Mouse (Mus musculus) telencephalon, adult 2 months (tissue): Measurements from ENCODE around the gene Ankrd17.
A peak's percentile ranks its signal among the peaks of the same experiment; 100 is the strongest.

Experiments
- DNase-seq: peaks from one replicate; pipeline ENCODE4 v3.0.0-alpha.2; 2011; ENCODE audit warnings: low read depth, low spot score

Gene Ankrd17

DNA sequence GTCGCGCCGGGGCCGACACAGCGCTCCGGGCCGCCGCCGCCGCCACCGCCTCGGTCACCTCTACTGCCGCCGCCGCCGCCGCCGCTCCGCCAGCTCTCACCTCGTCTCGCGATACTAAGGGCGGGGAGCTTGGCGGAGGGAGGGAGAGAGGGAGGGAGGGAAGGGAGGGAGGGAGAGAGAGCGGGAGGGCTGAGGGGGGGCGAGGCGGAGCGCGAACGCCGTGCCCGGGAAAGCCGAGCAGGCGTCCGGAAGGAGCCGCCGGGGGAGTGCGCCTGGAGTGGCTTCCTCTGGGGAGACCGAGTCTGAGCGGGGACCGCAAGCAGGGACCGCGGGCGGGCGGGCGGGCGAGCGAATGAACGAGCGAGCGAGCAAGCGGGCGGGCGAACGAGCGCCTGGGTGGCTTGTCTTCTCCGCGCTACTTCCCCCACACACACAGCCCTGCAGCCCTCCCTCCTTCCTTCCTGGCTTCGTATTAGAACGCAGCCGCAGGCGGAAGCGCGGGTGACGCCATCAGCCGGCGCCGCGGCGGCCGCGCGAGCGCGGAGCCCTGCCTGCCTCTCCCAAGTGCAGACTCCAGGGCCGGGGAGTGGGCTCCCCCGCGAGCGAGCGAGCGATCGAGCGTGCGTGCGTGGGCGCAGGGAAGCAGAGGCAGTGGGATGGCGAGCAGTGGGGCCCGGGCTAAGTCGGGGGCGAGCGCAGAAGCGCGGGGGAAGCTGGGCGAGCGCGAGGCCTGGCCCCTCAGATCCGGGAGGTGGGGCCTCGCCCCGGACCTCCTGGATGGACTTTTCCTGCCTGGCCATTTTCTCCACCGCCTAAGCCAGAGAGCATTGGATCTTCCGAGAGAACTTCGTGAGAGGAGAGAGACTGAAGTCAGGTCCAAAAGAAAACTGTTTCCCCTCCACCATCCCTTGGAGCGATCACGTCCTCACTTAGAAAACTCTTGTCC lies at the start of gene Ankrd17:
Gene Ankrd17, minus strand, starts transcription at position 457 of the 946 bp plus-strand sequence.
- peak; percentile 93 for DNase-seq

DNA sequence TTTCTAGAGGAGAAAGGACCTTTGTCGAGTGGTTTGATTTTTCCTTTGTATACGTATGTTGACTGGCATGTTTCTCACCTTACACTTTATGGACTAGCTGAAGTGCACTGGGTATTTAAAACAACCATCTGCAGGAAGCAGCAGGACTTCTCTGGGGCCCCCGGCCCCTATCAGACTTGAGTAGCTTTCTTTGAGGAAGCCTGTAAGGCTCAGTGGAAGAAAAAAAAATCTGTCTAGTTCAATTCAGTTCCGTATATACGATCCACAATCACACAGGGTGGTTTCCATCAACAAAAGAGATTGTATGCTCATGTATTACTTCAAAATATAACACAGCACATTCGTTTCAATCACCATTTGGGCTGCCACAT lies 48.5 kb upstream of the Ankrd17 start:
- DNase-seq, result no peak

DNA sequence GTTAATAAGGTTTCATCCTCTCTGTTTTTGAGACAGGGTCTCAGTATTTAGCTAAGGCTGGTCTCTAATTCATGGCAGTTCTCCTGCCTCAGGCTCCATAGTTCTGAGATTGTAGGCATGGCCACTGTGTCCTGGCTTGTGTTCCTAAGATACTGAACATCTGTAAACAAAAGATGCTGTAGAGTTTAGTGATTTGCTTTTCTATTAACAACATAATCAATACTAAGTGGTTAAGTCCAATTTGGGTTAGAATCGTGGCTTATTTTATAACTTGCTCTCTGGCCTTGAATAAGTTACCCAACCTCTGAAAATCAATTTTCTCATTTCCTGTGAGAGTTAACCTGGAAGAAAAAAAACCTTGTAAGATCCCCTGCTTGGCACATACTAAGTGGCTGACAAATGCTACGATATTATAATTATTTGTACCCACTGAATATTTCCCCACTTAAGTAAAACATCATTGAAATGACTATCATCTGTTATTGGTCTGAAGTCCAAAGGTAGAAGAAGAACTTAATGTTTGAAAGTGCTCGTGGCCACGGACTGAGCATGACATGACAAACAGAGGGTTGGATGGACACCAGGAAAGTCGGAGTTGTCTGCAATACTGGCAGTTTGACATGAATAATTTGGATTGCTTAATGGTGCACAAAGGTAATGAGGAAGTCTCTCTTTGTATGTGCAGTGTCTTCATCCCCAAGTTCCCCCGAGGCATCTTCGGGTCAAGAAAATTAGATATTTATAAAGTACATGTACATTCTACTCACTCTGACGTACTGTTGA lies 48.0 kb upstream of the Ankrd17 start:
- DNase-seq, result no peak

DNA sequence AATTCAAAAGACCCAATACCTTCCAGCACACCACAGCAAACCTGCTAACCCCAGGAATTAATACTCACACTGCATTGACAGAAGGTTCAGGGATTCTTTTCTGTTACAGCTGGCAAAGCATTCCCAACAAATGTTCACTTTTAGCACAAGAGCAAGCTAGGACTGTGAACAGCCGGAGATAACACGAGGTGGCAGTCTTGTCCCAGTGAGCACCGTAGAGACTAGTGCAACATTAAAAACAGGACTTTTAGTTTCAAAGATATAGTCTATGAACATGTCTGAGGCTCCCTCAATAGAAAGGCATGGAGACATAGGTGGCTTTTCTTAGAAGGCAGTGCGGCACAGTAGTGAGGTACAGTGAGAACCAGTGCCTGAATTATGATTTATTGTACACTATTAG lies 38.8 kb upstream of the Ankrd17 start:
- peak; percentile 42 for DNase-seq

DNA sequence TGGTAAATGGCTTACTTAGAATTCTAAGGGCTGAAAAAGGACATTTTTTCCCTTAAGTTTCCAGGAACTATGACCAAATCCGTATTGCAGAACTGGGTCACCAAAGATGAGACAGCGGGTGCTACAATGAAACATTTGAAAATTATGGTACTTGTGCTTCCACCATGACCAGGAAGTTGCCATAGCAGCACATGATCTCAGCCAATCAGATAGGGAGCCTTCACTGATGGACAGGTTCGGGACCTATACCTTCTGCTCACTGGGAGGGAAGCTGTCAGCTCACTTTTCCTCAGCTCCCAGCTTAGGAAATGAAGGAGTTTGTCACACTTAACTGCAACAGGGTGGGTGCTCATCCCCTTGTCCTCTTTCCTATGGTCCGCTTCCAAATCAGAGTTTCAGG lies 30.4 kb upstream of the Ankrd17 start:
- DNase-seq, result no peak

DNA sequence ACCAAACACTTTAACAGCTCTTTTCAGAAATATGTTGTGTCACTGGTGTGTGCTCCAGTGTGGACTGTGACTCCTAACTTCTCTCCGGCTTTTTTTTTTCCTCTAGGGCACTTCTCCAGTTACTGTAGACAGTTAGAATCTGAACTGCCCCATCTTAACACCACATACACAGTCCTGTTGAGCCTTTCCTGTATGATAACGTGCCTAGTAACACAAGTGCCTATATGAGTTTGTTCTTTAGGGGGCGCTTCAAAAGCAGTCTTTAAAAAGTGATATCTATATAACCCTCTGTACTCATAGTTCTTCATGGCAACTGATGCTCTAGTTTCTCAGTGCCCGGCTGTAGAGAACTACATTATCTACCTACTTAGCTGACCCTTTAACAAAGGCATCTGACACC lies 27.9 kb upstream of the Ankrd17 start:
- DNase-seq, result no peak

DNA sequence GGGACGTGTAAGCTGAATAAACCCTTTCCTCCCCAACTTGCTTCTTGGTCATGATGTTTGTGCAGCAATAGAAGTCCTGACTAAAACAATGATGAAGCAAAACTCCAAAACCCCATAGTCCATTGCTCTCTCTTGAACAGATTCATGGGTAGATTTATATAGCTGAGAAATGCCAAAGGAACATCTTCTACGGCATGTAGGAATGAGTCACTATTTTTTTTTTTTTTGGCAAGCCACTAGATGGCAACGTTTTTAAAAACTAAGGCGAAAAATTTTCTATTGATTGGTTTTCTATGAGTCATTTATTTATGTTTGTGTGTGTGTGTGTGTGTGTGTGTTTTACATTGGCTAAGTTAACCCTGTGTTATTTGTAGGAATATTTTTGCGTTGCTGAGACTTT lies 27.4 kb upstream of the Ankrd17 start:
- no peak for DNase-seq

DNA sequence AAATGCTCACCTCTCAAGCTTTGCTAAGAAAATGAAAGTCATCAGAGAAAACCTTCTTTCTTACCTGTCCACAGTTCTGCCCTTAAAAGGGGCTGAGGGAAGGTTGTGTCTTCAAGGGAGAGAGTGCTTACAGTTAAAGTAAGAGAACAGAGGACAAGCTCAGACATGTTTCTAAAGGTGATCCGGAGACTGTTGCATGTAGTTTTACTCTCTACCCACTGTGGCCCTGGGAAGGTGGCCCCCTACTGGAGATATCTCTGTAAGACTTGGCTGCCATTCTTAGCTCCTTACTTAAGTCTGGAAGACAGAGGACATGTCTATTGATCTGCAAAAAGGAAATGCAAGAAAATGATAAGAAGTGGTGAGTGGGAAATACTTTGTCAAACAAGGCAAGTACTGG lies 16.7 kb upstream of the Ankrd17 start:
- DNase-seq, result no peak

DNA sequence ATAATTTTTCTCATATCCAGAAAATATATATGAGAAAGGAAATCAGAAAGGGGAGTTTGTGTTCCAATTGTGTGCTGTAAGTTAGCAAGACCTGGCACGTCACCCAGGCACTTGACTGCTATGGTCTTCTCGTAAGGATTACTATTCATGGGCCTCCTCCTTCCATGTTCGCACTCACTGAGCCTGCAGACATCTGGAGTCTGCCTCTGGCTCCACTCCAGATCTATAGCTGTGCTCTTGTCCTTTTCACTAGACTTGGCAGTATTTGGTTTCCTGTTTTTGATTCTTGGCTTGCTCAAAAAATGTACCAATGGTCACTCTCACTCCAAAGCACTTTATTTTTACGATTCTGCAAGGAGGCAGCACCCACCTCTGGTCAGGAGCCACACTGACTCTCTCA lies 15.1 kb upstream of the Ankrd17 start:
- DNase-seq, result no peak

DNA sequence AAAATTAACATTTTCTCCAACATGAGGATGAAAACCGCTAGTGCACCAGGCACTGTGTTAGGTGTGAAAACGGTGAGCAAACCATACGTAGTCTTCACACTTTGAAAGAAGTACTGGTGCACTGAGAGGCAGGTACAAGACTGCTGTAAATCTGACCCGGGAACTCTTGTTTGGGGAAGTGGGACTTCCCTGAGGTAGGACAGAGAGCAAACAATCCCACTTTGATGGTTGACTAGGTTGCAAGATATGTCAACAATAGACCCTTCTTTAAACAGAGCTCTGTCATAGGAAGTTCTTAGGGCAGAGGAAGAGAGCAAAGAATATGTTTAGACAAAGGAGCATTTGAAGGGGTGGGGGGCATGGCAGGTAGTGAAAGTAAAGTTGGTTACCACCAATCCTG lies 7.3 kb upstream of the Ankrd17 start:
- DNase-seq, result no peak

DNA sequence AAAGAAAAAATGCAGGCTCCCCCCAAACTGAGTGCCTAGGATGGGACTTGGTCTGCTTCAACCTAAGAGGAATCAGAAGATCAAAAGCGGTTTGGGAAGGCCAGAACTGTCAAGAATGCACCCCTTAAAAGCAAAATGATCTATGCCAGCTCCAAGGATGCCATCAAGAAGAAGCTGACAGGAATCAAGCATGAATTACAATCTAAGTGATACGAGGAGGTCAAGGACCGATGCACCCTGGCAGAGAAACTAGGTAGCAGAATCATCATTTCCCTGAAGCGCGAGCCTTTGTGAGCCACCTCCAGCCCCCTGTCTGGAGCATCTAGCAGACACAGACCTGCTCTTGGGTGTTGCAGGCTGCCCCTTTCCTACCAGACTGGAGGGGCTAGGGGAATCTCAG lies 4.0 kb upstream of the Ankrd17 start:
- no peak for DNase-seq

DNA sequence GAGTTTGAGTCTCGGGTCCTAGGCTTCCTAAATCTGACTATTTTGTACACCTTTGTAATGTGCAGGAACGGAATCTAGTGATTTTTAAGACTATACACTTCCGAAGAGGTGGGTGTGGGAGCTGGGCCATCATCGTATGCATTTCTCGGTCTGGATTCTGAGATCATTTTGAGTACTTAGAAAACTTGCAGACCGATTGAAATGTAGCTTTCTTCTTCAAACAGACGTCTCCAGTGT lies 608 bp upstream of the Ankrd17 start, which contains the start of gene Gm9958:
Gene Gm9958, plus strand, starts transcription at position 138 of the 237 bp plus-strand sequence.
- no peak for DNase-seq

DNA sequence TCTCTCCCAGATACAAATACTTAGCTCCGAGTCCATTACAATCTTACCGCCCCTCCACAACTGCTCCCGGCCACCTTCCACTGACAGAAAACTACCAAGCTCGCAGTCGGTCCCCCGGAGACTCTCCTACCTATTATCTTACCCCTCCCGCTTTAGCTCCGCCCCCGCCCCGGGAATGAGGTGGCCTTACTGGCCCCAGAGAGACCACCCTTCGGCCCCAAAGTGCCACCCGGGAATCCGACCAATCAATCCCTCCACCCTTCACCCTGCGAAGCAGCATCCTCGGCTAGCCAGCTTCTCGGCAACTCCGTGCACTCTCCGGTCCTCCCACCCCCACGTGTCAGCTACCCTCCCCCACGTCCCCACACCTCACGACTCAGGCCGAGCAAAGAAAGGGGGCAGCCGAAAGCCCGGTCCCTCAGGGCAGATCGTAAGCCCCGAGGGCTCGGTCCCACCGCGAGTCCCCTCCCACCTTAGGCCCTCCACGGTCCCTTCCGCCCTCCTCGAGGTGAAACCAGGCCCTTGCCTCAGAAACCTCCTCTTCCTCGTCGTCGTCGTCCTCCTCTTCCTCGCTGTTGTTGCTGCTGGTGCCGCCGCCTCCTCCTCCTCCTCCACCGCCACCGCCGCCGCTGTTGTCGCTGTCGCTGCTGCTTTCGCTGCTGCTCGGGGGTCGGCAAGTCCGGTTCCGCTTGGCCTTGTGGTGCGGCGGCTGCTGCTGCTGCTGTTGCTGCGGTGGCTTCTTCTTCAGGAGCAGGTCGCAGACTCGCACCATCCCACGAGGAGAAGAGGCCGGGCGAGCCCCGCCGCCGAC lies 1.0 kb downstream of the Ankrd17 start:
- peak; percentile 9 for DNase-seq

DNA sequence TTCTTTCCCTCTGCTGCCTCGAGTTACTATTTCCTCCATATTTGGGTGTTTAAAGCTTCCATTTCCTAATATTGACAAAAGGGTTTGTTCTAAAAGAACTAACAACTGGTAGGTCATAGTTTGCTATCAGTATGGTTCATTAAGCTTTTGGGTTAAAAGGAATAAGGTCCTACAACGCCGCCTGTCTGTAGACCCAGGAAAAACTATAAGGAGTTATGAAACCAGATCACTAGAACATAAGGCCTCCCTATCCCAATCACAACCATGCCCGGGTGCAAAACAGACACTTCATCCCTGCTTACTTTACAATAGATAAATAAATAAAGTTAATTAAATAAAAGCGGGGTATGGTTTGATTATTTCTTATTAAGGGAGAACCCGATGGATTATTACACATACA lies 1.9 kb downstream of the Ankrd17 start:
- peak; percentile 53 for DNase-seq

DNA sequence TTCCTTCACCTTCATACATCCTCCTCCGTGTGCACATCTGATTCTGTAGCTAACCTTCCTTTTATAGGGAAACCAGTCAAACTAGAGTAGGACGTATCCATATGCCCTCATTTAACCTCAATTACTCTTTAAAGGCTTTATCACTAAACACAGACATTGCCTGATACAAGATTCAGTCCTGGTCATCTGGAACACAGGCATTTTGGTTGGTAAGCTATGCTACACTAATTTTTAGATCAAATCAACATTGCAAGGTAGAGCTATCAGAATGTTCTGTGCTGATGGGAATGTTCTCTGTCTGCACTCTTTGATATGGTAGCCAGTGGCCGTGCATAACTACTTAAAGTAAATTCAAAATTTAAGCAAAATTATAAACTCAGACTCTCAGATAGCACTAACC lies 10.6 kb downstream of the Ankrd17 start:
- DNase-seq, result no peak

DNA sequence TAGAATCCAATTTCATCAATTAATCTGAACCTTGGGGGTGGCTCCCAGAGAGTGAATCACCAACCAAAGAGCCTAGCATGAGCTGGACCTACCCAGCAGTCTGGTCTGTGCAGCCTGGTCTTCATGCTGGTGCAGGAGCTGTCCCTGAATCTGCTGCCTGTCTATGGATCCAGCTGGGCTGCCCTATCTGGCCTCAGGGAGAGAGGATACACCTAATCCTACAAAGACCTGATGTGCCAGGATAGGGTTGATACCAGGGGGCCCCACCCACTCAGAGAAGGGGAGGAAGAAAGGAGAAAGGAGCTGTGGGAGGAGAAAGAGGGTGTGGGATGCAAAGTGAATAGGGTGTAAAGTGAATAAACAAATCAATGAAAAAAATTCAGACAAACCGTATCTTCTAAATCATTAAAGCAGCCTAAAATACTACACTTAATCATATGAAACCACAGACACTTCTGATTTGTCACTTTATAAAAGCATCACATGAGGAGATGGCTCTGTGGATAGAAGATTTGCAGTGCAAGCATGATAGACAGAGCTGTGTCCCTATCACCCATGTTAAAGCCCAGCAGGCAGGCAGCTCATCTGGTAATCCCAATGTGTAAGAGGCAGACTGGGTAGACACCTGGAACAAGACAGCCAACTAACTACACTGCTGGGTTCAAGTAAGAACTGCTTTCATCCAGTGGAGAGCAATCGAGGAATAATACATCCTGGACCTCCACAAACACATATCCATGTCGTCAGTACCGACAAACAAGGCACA lies 12.6 kb downstream of the Ankrd17 start:
- no peak for DNase-seq

DNA sequence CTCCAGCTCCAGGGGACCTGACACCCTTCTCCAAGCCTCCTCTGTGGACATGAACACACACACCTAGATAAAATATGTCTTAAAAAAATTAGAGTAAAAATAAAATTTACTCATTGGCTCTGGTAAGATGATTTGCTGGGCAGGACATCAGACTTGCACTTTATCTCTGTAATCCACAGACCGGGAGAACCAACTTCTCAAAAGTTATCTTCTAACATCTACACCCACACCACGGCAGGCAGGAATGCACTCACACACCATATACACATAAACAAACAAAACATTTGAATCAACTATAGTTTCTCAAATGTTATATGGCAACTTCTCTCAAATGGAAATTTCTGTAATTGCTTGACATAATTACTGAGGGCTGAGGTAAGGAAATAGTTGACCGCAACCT lies 19.5 kb downstream of the Ankrd17 start:
- DNase-seq, result no peak

DNA sequence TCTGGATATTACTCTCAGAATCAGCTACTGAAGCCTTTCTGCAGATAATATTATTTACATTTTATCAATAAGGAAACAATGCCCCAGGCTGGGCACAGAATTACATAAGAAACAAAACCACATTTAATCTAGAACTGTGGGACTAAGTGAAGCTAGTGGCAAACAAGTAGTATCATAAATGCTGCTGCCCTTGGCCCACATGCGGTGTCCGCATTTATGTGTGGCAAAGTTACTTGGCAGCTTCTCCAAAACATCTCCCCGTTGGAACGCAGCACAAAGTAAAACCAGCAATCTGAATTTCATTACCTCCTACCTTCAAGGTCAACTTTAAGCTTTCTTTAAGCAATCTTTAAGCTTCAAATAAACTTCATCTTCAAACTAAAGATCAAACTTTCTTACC lies 25.5 kb downstream of the Ankrd17 start:
- no peak for DNase-seq

DNA sequence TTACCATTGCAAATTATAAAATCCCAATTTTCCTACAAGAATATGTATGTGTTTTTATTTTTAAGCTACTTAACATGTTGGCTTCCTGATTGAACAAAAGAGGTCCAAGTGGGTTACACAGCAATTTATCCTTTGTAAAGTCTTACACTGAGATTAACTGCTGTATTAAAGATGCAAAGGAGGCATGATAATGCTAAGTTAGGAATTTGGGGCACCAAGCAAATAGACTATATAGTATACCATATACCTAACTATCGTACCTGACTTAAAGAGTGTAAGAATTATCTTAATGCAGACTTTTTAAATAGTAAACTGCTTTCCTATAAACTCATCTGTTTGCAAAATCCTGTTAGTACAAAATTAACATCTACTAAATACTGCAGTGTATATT lies 26.4 kb downstream of the Ankrd17 start:
- no peak for DNase-seq

DNA sequence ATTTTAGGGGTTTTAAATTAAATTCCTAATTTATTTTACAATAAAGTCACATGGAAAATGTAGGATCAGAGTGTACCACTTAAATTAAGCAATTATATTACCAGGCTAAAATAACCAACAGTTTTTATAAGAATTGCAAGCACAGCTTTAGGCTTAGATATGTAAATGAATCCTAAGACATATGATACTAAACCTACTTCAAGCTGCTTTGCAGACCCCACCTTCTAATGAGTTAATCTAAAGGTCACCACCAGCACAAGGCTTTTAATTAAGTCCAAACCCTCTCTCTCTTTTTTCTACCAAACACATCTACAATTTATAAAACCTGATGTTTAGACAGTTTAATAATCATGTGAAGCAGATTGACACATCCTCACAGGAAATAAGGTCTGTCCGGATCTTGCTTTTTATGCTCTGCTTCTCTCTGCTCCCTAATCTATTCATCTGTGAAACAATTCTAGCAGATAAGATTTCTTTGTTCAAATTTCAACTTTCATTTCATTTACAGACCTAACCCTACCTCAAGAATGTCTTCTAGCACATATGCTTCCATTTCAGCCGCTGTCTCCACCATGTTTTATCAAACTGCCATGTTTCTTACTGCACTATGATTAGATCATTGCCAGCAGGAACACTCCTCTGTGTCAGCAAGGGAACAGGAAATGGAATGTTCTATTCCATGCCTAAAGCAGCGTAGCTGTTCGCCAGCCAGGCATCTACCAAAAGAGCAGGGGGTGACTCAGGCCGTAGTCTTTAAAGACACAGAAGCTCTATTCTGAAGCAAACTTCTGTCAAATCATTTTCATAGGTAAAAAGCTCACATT lies 27.0 kb downstream of the Ankrd17 start:
- DNase-seq, result peak; percentile 88
